Mouse (Mus musculus) lung, postnatal 4 days (tissue): Measurements from ENCODE around the gene Krcc1.

ENCODE experiments used
- DNase-seq, 2 experiments: peaks; one replicate each; pipeline ENCODE4 v3.0.0; 2021

Gene Krcc1

DNA sequence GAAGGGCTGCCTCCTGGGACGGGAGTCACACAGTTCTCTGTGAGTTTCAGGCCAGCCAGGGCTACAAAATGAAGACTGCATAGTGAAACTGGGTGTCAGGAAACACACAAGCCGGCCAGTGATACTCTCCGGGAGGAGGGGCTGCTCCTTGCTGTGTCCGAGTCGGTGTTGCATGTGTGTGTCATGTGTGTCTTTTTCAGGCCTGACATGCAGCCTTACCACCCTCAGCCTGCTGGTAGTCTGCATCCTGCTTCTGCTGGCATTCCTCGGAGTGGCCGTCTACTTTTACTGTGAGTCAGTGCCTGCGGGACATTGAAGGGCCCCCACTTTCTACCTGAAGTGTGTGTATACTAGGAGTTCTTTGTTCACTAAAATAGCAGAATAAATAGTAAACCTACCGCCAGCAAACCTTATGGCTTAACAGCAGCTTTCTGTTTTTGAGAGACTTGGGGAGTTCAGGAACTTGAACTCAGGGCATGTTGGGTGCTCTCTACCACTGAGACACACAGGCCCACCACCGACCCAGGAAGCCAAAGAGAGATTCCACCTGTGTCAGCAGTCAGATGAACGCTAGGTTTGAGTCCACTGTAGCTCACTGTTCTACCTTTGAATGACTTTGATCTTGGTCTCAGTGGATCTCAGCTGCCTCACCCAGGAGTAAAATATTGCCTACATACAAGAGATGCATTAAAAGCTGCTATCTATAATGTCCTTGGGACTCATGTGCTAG lies 60.9 kb downstream of the Krcc1 start:
- DNase-seq = no peak

DNA sequence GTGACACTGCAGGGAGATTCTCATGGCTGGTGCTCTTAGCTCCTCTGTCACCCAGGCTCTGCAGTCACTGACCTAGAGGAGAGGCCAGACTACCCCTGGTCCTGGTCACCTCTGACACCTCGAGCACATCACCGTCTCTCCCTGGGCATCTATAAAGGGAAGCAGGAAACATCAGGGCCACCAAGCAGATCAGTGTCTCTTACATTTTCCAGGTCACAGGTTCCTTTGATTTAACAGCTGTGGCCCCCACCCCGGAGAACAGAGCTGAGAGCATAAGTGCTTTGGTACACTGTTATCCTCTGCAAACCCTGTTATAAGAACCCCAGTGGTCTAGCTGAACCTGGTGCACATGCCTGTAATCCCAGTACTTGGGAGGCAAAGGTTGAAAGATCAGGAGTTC lies 61.6 kb downstream of the Krcc1 start:
- DNase-seq = no peak

DNA sequence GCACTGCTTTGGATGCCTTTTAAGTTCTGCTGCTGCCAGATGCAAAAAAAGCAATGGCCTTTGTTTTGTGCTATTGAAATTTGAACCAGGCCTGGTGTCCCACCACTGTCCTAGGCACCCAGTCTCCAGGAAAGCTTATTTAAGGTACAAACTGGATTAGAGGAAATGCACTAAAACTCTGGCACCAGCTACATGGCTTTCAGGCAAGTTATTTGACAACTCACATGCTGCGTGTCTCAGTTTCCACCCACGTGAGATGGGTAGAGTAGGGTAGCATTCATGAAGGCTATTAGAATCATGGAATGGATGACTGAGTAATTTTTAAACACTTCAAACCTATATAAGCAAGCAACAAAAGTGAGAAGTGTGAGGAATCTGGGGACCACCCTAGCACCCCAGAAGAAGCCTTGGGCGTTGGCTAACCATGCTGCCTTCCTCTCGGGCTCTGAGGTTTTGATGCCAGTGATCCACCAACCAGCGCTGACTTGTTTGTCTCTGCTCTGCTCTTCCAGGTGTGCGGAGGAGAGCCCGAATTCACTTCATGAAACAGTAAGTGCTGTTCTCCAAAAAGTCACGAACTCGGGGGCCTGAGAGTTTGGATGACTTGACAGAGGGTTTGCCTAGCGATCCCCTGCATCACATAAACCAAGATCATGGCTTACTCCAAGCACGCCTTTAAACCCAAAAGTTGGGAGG lies 62.2 kb downstream of the Krcc1 start:
- no peak for DNase-seq
